Mouse (Mus musculus) CH12.LX (cell line): ENCODE data around the gene Map3k6. TPM values are rescaled to one million over a fixed set of nuclear protein-coding genes. Genes with fewer than 3 reads are reported as not detected.

ENCODE experiments used
- DNase-seq: peaks from one replicate; pipeline ENCODE4 v3.0.0-alpha.2; 2013; ENCODE audit errors: extremely low read depth
- H3K27ac ChIP-seq: 2 replicates; pipeline ENCODE4 v1.5.1; 2012; ENCODE audit warnings: low read depth, mild to moderate bottlenecking, control low read depth, moderate library complexity; ENCODE audit not compliant: insufficient read depth
- H3K27me3 ChIP-seq: replicated peaks from 2 replicates; pipeline ENCODE3; 2012; ENCODE audit warnings: inconsistent platforms
- H3K36me3 ChIP-seq, 2 experiments: replicated peaks in 1 of 2; 2 replicates each; pipeline versions ENCODE3 to v1.6.1; 2012; ENCODE audit warnings: inconsistent platforms in 1 of 2, low read length in 1 of 2, mild to moderate bottlenecking in 1 of 2, mixed read lengths in 1 of 2, moderate library complexity in 1 of 2; ENCODE audit not compliant: control insufficient read depth in 1 of 2, insufficient read depth in 1 of 2
- H3K4me1 ChIP-seq, 2 experiments: 2 replicates each; pipeline ENCODE4 v1.6.1; 2012; ENCODE audit warnings: inconsistent platforms in 1 of 2, moderate library complexity in 1 of 2; ENCODE audit not compliant: insufficient read depth in 2 of 2, control insufficient read depth in 1 of 2
- H3K4me2 ChIP-seq: 2 replicates; pipeline ENCODE4 v1.6.1; 2012; ENCODE audit warnings: low read depth, mild to moderate bottlenecking, control low read depth; ENCODE audit not compliant: poor library complexity, insufficient read depth, severe bottlenecking
- H3K4me3 ChIP-seq, 3 experiments: fragments of 150-350 bp in 1 of 3; sonication (generic) in 1 of 3; replicated peaks in 1 of 3; 2 replicates each; pipeline versions ENCODE3 to v1.5.1; 2011 to 2012; ENCODE audit warnings: low read depth in 2 of 3, low read length in 2 of 3, mild to moderate bottlenecking in 2 of 3, moderate library complexity in 2 of 3, control low read depth in 1 of 3, improper control_type of control experiment in 1 of 3, inconsistent platforms in 1 of 3, mixed read lengths in 1 of 3; ENCODE audit not compliant: poor library complexity in 1 of 3
- H3K79me2 ChIP-seq: replicated peaks from 2 replicates; pipeline ENCODE4 v1.6.1; 2012; ENCODE audit warnings: mild to moderate bottlenecking, moderate library complexity; ENCODE audit not compliant: control insufficient read depth, poor library complexity, insufficient read depth, severe bottlenecking; ENCODE audit errors: extremely low read depth
- H3K9ac ChIP-seq: 2 replicates; pipeline ENCODE4 v1.6.1; 2012; ENCODE audit warnings: low read depth, mild to moderate bottlenecking, control low read depth, moderate library complexity; ENCODE audit not compliant: insufficient read depth
- H3K9me3 ChIP-seq: replicated peaks from 2 replicates; pipeline ENCODE3; 2012; ENCODE audit warnings: low read length, inconsistent platforms, mixed read lengths
- BHLHE40 ChIP-seq: IDR thresholded peaks from 2 replicates; pipeline ENCODE4 v1.6.1; 2011; ENCODE audit warnings: mild to moderate bottlenecking, low read depth, low read length, improper control_type of control experiment
- CHD2 ChIP-seq: IDR thresholded peaks from 2 replicates; pipeline ENCODE4 v1.6.1; 2011; ENCODE audit warnings: low read length, improper control_type of control experiment
- E2F4 ChIP-seq: IDR thresholded peaks from 2 replicates; pipeline ENCODE4 v1.6.1; 2011; ENCODE audit warnings: low read depth, low read length, improper control_type of control experiment; ENCODE audit not compliant: insufficient replicate concordance
- ELF1 ChIP-seq: IDR thresholded peaks from 2 replicates; pipeline ENCODE4 v1.6.1; 2014; ENCODE audit warnings: low read depth, mild to moderate bottlenecking, inconsistent platforms, low read length, improper control_type of control experiment
- GABPA ChIP-seq: IDR thresholded peaks from 2 replicates; pipeline ENCODE4 v1.6.1; 2012; ENCODE audit warnings: low read depth, low read length, improper control_type of control experiment, inconsistent platforms; ENCODE audit not compliant: insufficient replicate concordance
- IRF4 ChIP-seq: IDR thresholded peaks from 2 replicates; pipeline ENCODE4 v1.6.1; 2014; ENCODE audit warnings: low read depth, mild to moderate bottlenecking, inconsistent platforms, low read length, improper control_type of control experiment
- MAZ ChIP-seq: IDR thresholded peaks from 2 replicates; pipeline ENCODE4 v1.6.1; 2012; ENCODE audit warnings: low read depth, mild to moderate bottlenecking, inconsistent platforms, low read length, improper control_type of control experiment, moderate library complexity
- MYC ChIP-seq: IDR thresholded peaks from 2 replicates; pipeline ENCODE4 v1.6.1; 2011; ENCODE audit warnings: low read depth, mild to moderate bottlenecking, improper control_type of control experiment, low read length
- PAX5 ChIP-seq: IDR thresholded peaks from 2 replicates; pipeline ENCODE4 v1.6.1; 2012; ENCODE audit warnings: low read length, inconsistent platforms, mixed read lengths
- POLR2A ChIP-seq: IDR thresholded peaks from 2 replicates; pipeline ENCODE4 v1.6.1; 2011; ENCODE audit warnings: low read depth, mild to moderate bottlenecking, improper control_type of control experiment, low read length
- POLR2AphosphoS2 ChIP-seq: IDR thresholded peaks from 2 replicates; pipeline ENCODE4 v1.6.1; 2011; ENCODE audit warnings: low read depth, low read length, improper control_type of control experiment
- RAD21 ChIP-seq: IDR thresholded peaks from 2 replicates; pipeline ENCODE4 v1.6.1; 2011; ENCODE audit warnings: low read depth, mild to moderate bottlenecking, low read length, improper control_type of control experiment, moderate library complexity
- RCOR1 ChIP-seq: conservative IDR thresholded peaks from 2 replicates; pipeline ENCODE4 v1.6.1; 2012; ENCODE audit warnings: low read depth, mild to moderate bottlenecking, inconsistent platforms, low read length, improper control_type of control experiment
- TBP ChIP-seq: conservative IDR thresholded peaks from 2 replicates; pipeline ENCODE4 v1.6.1; 2011; ENCODE audit warnings: low read depth, low read length, improper control_type of control experiment
- TCF12 ChIP-seq: IDR thresholded peaks from 2 replicates; pipeline ENCODE4 v1.6.1; 2014; ENCODE audit warnings: low read depth, mild to moderate bottlenecking, inconsistent platforms, low read length, improper control_type of control experiment
- ZKSCAN1 ChIP-seq: IDR thresholded peaks from 2 replicates; pipeline ENCODE4 v1.6.1; 2012; ENCODE audit warnings: low read depth, inconsistent platforms, low read length, improper control_type of control experiment, borderline replicate concordance
- ZMIZ1 ChIP-seq: IDR thresholded peaks from 2 replicates; pipeline ENCODE4 v1.6.1; 2012; ENCODE audit warnings: low read depth, mild to moderate bottlenecking, inconsistent platforms, low read length, improper control_type of control experiment
- dilution Hi-C: fragments of 300-500 bp; cut with MboI; formaldehyde crosslinking; loops from 2 replicates; pipeline ENCODE4 v1.14.3; 2020; ENCODE audit warnings: low sequenced_read_pairs; ENCODE audit not compliant: extremely low pct_unique_long_range_greater_than_20kb, extremely low pct_ligation_motif_present
- in situ Hi-C: fragments of 300-500 bp; cut with MboI; formaldehyde crosslinking; loops from 3 replicates; pipeline ENCODE4 v1.14.3; 2019; ENCODE audit warnings: low sequenced_read_pairs, low pct_ligation_motif_present, low pct_unique_long_range_greater_than_20kb, mixed read lengths
- polyA plus RNA-seq: library from polyadenylated mRNA; unstranded; fragments of >175 nt; gene quantifications from 2 replicates; pipeline ENCODE4 v1.2.1, GENCODE M21; 2012; ENCODE audit warnings: low read depth; ENCODE audit not compliant: insufficient read length
- total RNA-seq, 2 experiments: library from RNA; depleted of rRNA; stranded (reverse); fragments of 300-350 nt in 1 of 2; fragments of >200 nt in 1 of 2; gene quantifications; 2 replicates each; pipeline ENCODE4 v1.2.3; 2012 to 2014

The Map3k6 gene
- total and polyA plus RNA-seq, 3 experiments, result 0.21 TPM; not detected in 2

DNA sequence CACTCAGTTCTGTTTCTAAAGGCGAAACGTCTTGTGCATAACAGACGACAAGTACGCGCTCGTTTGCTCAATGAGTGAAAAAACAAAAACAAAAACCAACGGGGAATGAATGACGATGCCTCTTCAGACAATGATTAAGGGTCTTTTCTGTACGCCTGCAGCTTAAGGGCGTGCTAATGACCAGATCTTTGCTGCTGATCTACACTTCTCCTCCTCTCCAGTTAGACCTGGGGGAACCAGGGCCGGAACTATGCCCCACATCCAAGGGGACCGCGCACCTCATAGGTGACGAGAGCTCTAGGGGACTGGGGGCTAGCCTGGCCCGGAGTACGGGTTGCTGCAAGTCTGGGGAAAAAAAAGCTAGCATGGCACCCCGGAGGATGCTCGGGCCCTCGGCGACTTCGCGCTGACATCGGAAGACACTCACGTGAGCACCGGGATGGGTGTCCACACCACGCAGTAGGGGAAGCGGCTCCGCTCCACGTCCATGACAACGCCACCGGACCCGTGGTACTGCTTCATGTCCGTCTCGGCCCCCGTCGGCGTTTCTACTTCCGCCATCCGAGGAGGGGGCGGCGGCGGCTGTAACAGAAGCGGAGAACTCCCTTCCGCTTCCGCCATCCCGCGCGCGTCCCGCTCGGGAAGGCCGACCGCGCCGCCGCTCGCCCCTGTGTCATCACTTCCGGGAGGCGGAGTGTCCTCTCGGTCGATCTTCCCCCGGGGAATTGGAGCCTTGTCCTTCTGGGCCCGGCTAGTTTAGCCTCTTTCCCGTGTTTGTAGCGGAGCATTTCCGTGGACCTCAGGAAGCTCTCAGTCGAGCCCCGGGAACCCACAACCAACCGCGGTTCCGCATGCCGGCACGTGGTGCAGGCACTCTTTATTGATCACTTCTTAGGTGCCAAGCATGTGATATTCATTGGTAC, 36.7 kb downstream of the Map3k6 start, which contains the start of gene Tmem222 (continued):
- peak; percentile 91 for TF ChIP-seq MAZ
- peak; percentile 43; the same call in 1 of the 2 replicates for TF ChIP-seq GABPA
- TF ChIP-seq ZKSCAN1, result no peak
- peak; percentile 81; the same call in 1 of the 2 replicates for TF ChIP-seq E2F4
- TF ChIP-seq RCOR1, result no peak; the same call in 1 of the 2 replicates
- peak; percentile 82 for TF ChIP-seq POLR2A
- TF ChIP-seq RAD21, result no peak
- peak; percentile 74 for TF ChIP-seq BHLHE40
- TF ChIP-seq ZMIZ1, result peak; percentile 83
- TF ChIP-seq TBP, result peak; percentile 84
- peak; percentile 90 for TF ChIP-seq IRF4
- TF ChIP-seq, all 38 proteins: peak for 24

- TF ChIP-seq MAZ (no peak), POLR2AphosphoS2 (peak; percentile 10; the same call in 1 of the 2 replicates), PAX5 (no peak), CHD2 (no peak)
- Histone ChIP-seq H3K36me3 (peaks cover 10 to 31% of the 10 kb centered on the region in 2 experiments), H3K79me2 (peaks cover 42% of the 10 kb centered on the region), H3K4me2 (peak overlapping the region; percentile 87), H3K9me3 (no peaks in the 10 kb centered on the region), H3K9ac (peak overlapping the region; percentile 89), H3K4me1 (peaks cover 7 to 46% of the 10 kb centered on the region in 2 experiments), H3K27ac (peak overlapping the region; percentile 36; the same call in 1 of the 2 replicates), H3K27me3 (no peaks in the 10 kb centered on the region), H3K4me3 (peak overlapping the region; percentile 88 to 96 (median 95))
- DNase-seq, result no peak
- dilution Hi-C loops, result no loop called here
- in situ Hi-C loops, result no loop called here
Observed at GRCm38 (mm10) chr4:133278067-133278466, 37.4 kb downstream of the Map3k6 start.

GRCm38 (mm10) chr4:133278482-133278881, 37.9 kb downstream of the Map3k6 start:
- DNase-seq, result no peak
- H3K9ac ChIP-seq, result peak overlapping the region; percentile 89
- no peaks in the 10 kb centered on the region for H3K27me3 ChIP-seq
- H3K79me2 ChIP-seq, result peaks cover 38% of the 10 kb centered on the region
- H3K4me1 ChIP-seq, result peaks cover 7 to 45% of the 10 kb centered on the region in 2 experiments
- TF ChIP-seq PAX5, result no peak
- no peak for TF ChIP-seq ZMIZ1
- no peak for TF ChIP-seq GABPA
- TF ChIP-seq POLR2A, result no peak
- TF ChIP-seq TCF12, result no peak
- no peak for TF ChIP-seq MYC
- no peak for TF ChIP-seq ELF1
- peak overlapping the region; percentile 88 to 96 (median 95) for H3K4me3 ChIP-seq
- in situ Hi-C loops, result no loop called here
- H3K27ac ChIP-seq, result no peak overlapping the region
- no peaks in the 10 kb centered on the region for H3K9me3 ChIP-seq
- peak overlapping the region; percentile 87 for H3K4me2 ChIP-seq
- H3K36me3 ChIP-seq, result peaks cover 10 to 27% of the 10 kb centered on the region in 2 experiments
- dilution Hi-C loops, result no loop called here
